Mouse (Mus musculus): Measurements from ENCODE around the gene Dimt1.
"Not testable (repeated sequence)": the region's sequence is repeated elsewhere in the genome, so short reads cannot be mapped to it uniquely, and the experiment has no call there.

Gene Dimt1

GRCm38 (mm10) chr13:106960557-106960956 is 13.6 kb downstream of the Dimt1 start:
- in situ Hi-C loops (cut with MboI, MseI): no loop called here

- in situ Hi-C loops (cut with MboI, MseI): no loop called here
Measured at GRCm38 (mm10) chr13:106961496-106961895, 14.6 kb downstream of the Dimt1 start.

- in situ Hi-C loops (cut with MboI, MseI): no loop called here
Measured at GRCm38 (mm10) chr13:106996891-106997290, 50.0 kb downstream of the Dimt1 start.

GRCm38 (mm10) chr13:106997557-106997956 is 50.6 kb downstream of the Dimt1 start:
- in situ Hi-C loops (cut with MboI, MseI): not testable (repeated sequence)

- in situ Hi-C loops (cut with MboI, MseI): no loop called here
Measured at GRCm38 (mm10) chr13:106998026-106998425, 51.1 kb downstream of the Dimt1 start.

- in situ Hi-C loops (cut with MboI, MseI): no loop called here
Measured at GRCm38 (mm10) chr13:106998671-106999070, 51.7 kb downstream of the Dimt1 start.

- in situ Hi-C loops (cut with MboI, MseI): no loop called here
Measured at GRCm38 (mm10) chr13:107003211-107003610, 56.3 kb downstream of the Dimt1 start.

GRCm38 (mm10) chr13:107008174-107008573 is 61.2 kb downstream of the Dimt1 start:
- in situ Hi-C loops (cut with MboI, MseI): no loop called here
